Mouse (Mus musculus): ENCODE measurements at regions not wholly inside any gene's neighbourhood (a gene's known extent, or its start where the extent isn't known, plus 50 kb on each side); places are given as distances from the start of the nearest gene placed in this dataset.

GRCm38 (mm10) chr2:93135324-93135723, 52.0 kb upstream of the Trp53i11 start:
- no peak for DNase-seq

DNA sequence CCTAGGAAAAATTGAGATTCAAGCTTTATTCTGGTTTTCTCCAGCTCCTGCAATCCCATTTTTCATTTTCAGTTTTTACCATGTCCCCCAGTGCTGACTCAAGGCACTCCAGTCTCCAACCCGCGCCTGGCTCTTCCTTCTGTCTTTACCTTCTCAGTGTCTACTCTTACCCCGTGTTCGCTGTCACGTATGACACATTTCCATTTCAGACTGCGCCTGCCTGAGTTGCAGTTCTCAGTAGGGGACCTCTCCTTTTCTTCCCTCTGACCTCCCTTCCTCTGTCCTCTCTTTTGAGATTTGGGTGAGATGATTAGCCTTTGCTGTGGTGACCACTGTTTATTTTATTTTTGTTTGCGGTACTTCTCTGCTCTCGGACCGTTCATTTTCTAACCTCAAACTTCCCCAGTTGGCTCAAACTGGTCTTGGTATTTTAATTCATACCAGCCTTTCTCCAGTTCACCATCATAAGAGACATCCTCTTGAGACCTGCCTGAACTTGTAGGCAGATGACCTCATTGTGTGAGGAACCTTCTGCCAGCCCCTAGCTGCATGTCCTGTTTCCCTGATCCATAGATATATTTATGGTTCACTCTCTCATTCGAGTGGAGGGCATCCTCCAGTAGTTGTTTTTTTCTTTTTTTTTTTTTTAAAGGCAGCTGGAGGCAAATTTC, 53.9 kb upstream of the Trp53i11 start:
- DNase-seq: no peak

GRCm38 (mm10) chr2:93131825-93132623, 55.3 kb upstream of the Trp53i11 start:
- DNase-seq: no peak

- no peak for DNase-seq
Measured at GRCm38 (mm10) chr2:93131236-93131635, 56.1 kb upstream of the Trp53i11 start.

DNA sequence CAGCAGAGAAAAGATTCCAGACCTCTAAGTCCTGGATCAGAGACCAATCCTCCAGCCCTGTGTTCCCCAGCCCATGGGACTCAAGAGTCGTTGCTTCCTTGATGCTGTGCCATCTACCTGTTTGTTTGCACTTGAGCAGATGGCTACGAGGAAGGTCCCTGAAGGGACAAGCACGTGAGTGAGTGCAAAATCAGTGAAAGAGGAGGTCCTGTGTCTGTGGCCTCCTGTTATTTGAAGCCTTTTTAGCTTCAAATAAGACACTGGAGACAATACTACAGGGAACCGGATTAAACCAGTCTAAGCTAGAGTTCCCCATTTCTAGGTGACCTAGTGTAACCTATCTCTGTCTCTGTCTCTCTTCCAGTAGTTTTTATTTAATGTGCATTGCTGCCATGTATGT, 58.2 kb upstream of the Trp53i11 start:
- DNase-seq: no peak

GRCm38 (mm10) chr2:93126595-93127165, 60.7 kb upstream of the Trp53i11 start:
- DNase-seq: peak; percentile 63

DNA sequence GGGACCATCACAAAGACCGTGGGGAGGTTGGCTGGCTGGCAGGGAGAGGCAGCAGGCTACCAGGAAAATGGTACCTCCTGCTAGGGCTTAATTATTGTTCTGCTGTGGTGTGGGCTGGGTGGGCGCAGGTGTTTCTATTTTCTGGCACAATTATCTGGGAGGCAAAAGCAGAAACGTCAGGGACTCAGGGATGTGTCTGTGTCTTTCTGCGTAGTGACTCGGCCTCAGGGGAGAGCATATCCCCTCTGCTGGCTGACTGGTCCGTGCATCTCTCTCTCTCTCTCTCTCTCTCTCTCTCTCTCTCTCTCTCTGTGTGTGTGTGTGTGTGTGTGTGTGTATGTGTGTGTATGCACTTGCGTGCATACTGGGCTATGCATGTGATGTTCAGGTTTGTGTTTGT, 61.2 kb upstream of the Trp53i11 start:
- DNase-seq: no peak

DNA sequence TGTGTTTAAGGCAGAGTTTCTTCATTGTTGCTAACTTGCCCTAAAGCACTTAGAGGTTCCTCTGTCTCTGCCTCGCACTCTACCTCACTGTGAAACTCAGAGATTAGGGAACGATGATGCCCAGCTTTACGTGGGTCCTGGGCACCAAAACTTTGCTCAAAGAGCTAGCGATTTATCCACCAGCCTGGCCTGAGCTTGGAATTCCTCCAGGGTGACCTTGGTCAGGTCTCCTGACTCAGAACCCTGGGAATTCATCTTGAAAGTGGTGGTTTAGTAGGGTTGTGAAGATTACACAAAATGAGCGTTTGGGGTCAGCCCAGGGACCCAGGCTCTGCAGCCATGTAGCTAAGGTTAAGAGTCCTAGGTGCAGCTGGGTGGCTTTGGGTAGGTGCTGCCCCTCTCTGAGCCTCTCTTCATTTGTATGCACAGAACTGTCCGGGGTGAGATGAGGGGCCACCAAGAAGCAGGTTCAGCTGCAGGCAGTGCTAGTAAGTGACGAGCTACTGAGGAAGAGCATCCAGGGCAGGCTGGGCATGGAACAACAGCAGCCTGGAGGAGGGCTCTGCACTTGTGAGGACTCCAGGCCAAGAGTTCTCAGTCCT, 62.4 kb upstream of the Trp53i11 start:
- DNase-seq: no peak

GRCm38 (mm10) chr2:93123829-93124228, 63.5 kb upstream of the Trp53i11 start:
- DNase-seq: no peak

DNA sequence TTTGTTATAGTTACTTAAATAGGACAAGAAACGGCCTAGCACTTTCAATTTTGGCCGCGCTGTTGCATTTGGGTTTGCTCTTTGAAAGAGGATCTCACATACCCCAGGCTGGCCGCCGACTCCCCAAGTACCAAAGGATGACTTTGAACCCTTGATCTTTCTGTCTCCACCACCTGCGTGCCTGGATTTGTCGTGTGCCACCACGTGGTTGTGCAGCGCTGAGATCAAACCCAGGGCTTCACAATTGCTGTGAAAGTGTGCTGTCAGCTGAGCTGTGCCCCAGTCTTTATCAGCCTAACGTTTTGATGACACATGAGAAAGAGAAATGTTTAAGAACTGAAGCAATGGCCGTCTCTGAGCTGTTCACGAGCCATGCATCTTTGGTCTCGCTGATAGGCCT, 67.0 kb upstream of the Trp53i11 start:
- DNase-seq: no peak

DNA sequence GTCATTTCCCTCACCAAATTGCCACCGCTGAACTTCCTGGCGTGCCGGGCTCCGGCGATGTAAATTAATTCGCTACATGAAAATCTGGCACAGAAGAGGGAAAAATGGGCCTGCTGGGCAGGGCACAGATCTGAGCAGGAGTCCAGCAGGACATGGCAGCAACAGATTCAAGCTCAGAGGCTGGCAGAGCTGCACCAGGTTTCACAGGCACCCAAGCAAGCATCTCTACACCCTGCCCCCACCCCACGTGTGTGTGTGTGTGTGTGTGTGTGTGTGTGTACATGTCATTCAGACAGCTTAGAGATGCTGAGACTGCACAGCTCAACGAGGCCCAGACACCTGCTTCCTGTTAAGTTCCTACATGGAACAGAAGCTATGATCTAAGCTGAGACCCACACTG, 68.3 kb upstream of the Trp53i11 start:
- no peak for DNase-seq

DNA sequence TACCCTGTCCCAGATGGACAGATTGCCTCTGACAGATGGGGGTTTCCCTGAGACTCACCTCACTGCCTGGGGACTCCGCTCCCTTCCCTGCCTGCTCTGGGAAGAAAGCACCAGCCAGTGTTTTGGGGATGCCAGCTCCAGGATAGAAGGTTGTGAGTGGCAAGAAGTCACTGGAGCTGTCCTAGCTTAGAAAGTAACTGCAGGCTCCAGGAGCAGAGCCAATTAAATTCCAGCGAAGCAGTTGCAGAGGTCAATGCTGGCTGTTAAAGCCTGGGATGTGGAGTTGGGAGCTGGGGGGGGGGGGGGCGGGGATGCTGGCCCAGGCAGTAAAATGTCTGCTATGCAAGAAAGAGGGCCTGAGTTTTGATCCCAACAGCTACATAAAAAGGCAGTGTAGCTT, 69.3 kb upstream of the Prdm11 start:
- DNase-seq: no peak

GRCm38 (mm10) chr2:93113929-93114328, 68.0 kb upstream of the Prdm11 start:
- no peak for DNase-seq

- DNase-seq: no peak
Measured at GRCm38 (mm10) chr2:93112320-93112719, 66.4 kb upstream of the Prdm11 start.

GRCm38 (mm10) chr2:93110898-93111297, 64.9 kb upstream of the Prdm11 start:
- DNase-seq: no peak

GRCm38 (mm10) chr2:93106581-93106980, 60.6 kb upstream of the Prdm11 start:
- no peak for DNase-seq

- peak; percentile 92 for DNase-seq
Measured at GRCm38 (mm10) chr2:93101991-93102390, 56.0 kb upstream of the Prdm11 start.

DNA sequence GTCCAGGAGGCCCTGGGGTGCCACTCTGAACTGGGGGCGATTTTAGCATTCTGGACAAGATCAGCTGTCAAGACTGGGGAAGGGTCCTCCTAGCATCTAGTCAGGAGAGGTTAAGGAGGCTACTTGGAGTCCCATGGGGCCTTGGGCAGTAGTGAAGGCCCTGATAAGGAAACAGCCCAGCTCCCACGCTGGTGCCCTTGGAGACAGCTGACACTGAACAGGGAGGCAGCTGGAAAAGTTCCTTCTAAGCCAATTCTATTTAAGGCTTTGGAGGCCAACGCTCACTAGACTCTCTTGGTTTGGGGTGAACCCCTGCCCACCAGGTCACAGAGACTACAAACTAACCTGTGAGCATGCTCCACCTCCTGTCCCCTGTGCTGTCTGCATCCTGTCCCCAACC, 53.8 kb upstream of the Prdm11 start:
- DNase-seq: no peak

DNA sequence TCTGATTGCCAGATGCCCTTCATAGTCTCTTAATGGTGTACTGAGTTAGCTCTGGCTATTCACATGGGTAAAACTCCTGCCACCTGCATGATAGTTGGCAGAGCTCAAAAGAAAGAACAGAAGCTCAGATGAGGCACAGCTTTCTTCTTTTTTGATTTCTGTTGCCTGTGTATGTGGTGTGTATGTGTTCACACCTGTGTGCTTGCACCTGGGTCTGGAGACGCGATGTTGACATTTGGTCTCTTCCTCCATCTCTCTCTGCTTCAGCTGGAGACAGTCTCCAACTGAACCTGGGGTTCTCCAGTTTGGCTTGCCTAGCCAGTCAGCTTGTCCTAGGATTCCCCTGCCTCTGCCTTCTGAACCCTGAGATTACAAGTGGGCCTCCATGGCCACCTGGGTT, 51.0 kb upstream of the Prdm11 start:
- no peak for DNase-seq

GRCm38 (mm10) chr2:93096078-93096729, 50.2 kb upstream of the Prdm11 start:
- peak; percentile 96 for DNase-seq

All from retina, postnatal 1 day (tissue).